Mouse (Mus musculus) cerebellum, adult (tissue): ENCODE data around the gene Sntg2.

Experiments
- ATAC-seq: cut with Nextera tagmentation; 2 replicates; pipeline ENCODE4 v1.9.2; 2017; ENCODE audit warnings: mild to moderate bottlenecking, moderate library complexity, mixed read lengths; ENCODE audit not compliant: insufficient number of reproducible peaks, low FRiP score, low TSS enrichment

The Sntg2 gene

DNA sequence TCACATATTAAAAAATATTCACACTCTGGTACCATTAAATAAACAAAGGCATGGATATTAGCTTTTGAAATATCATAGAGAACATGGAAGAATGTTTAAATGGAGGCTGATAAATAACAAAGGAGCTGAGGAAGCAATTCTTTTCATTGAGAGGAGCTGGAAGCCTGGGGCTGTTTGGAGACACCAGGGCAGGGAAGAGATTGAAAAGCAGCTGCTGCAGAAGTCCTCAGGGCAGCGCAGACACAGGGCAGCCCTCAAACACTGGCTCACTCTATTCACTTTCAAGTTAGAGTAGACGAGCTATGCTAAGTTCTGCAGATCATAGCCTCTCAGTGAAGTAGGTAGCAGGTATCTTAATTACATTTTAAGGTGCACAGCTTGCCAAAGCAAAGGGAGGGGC is 164.6 kb downstream of the Sntg2 start:
- ATAC-seq = no peak

DNA sequence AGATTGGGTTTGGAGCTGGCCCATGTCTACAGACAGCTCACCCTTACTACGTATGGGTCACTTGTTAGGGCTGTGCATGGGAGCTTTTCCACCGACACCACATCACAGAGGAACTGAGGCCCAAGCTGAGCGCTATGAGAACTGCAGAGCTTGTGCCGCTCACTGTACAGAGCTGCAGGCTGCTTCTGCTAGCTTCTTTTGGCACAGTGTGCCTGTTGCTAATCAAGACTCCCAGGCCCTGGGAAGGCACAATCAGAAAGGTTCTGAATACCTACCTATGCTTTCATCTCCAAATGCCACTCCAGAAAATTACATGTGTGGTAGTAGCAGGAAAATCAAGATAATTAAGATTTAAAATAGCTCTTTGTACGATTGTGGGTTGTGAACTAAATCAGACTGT is 165.1 kb downstream of the Sntg2 start:
- ATAC-seq = no peak

DNA sequence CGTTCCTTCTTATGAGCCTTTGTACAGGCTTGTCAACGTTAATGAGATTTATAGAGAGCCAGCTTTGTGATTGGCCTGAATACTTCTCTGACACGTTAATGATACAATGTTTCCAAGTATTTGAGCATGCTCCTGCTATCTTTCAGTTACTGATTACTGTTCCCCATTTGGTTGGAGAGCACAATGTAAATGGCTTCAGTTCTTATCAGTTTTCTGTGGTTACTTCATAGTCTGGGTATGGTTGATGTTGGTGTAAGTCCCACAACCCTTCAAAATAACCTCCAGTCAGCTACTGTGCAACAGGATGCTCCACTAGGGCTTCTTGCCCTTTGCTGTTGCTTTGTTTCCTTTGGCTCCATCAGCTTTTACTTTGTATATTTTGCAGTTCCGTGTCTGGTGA is 168.7 kb downstream of the Sntg2 start:
- ATAC-seq = no peak

DNA sequence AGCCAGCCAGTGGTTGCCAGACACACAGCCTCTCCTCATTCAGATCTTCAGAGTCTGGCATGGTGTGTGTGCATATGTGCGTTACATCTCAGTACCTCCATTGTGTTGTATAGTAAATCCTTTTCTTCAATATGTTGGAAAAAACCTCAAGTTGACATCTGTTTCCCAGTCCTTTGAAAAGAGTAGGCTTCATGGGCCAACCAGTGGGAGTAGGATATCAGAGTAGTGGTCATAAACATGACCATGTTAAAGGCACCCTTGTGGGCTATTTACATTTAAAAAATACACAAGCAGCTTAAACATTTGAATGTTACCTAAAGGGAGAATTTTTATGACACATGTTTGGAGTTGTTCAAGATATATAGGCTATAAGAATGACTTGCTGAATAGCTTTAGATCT is 170.4 kb downstream of the Sntg2 start:
- ATAC-seq = no peak

DNA sequence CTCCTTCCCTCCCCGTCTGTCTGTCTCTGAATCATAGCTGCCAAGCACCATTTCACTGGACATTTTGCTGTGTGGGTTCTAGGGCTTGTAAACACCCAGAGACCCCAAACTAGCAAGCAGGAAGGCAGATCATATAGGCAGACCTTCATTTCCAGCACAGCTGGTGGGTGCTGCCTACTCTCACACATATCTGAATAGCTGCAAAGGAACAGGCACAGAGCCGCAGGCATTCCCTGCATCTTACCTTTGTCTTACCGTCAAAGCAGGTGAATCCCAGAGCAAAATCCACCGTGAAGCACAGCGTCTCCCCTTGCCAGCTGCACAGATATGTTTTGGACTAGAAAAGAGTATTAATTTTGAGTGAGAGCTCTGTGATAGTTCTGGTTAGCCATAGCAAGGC is 172.1 kb downstream of the Sntg2 start:
- no peak for ATAC-seq

DNA sequence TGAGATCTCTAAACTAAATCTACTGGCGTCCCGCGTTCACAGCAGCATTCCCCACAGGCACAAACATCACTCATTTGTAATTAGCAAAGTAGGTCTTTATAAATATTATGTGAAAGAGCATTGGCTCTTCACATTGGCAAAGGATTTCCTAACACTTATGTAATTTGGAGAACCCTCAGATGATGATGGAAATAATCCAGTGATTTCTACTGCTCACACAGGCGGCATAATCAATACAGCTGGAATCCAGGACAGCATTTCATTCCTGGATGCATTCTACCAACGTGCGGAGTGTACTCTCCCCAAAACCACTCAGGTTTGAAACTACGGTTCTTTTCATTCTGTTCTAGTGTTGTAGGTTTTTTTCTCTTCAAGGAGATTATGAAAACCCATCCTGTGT is 172.6 kb downstream of the Sntg2 start:
- ATAC-seq = no peak

DNA sequence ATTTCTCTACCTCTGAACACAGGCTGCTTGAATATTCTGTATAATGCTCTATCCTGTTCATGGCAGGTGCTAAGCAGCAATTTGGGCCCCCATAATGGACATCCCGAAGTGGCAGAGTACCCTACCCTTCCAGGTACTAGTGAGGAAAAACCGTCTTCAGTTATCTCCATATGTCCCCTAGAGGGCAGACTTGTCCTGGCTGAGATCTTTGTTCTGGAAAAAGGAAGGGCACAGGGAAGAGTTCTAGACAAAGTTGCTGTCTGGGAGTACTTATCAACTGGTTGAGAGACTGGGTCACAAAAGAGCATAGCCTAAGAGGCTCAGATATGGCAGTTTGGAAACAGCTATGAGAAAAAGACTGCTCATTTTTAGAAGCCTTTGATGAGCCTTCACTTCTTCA is 173.4 kb downstream of the Sntg2 start:
- ATAC-seq = no peak

DNA sequence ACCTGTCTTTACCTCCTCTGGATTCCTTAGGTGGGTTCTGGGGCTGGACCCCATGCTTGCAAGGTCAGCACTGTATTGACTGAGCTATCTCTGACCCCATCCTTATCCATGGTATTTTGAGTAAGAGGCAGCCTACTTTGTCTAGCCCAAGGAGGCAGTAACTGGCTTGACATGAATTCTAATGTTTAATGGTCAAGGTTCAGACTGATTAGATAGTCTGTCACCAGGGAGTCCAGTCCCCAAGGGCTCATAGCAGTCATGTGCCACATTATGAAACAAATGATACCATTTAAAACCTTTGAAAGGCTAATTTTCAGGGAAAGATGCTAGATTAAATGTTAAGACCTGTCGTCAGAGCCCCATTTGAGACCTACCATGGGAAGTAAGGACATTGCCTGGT is 174.9 kb downstream of the Sntg2 start:
- no peak for ATAC-seq

DNA sequence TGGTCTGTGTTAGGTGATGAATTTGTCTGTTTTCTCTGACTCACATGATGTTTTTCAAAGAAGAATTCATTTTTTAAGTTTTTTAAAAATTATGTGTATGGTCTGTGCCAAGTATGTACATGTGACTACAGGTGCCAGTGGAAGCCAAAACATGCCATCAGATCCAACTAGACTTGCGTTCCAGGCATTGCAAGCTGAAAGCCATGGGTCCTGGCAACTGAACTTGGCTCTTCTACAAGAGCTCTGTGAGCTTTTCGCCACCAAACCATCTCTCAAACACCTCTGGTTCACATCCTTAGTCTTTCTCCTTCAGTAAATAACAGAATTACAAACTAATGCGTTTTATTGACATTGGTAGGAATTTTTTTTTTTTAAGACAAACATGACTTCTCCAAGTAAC is 191.5 kb downstream of the Sntg2 start:
- no peak for ATAC-seq

DNA sequence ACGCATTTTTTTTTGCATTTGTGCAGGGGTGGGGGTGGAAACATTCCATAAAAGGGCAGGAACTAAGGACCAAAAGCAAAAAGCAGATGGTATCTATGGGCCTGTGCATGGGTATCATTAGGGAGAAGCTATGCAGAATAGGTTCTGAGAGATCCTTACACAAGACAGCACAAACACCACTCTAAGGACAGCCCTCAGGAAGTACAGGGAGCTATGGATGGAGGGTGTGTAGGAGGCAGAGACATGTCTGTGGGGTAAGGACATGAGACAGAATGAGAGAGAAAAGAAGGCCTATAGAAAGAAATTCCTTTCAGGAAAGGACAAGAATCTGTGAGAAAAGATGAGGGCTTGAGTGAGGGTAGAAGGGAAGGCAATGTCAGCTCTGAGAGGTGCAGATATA is 193.6 kb downstream of the Sntg2 start:
- ATAC-seq = no peak

DNA sequence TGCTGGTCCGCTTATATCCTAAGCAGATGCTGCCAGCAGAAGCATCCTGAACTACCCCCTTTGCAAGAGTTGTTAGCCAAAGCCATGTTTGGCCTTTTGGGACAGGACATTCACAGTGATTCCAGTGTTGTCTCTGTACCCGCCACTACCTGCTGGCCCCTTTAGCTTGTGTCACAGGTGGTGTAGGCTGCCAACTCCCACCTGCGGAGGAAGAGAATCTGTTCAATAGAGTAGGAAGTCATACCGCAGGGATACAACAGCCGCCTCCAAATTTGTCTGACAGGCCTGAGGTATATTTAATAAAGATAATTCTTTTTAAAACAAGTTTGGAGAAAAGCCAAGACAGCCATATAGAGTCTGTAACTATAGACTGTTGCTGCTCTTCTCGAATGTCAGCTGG is 195.2 kb downstream of the Sntg2 start:
- ATAC-seq = no peak

DNA sequence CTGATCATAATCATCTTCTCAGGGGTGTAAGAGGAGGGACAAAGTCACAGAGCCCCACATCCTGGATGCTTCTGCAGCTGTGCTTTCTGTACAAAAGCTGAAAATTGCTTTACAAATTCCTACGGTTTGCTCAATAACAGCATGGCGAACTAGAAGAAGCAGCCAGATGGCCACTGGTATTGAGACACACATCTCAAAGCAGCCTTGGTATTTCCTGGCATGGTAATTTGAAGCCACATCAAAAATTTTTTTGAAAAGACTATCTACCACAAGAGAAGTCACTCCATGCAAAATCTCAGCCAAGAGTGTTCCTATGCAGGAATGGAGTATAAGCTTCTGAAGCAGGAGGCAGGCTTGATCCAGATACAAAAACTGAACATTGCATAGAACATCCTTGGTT is 195.6 kb downstream of the Sntg2 start:
- ATAC-seq = no peak

DNA sequence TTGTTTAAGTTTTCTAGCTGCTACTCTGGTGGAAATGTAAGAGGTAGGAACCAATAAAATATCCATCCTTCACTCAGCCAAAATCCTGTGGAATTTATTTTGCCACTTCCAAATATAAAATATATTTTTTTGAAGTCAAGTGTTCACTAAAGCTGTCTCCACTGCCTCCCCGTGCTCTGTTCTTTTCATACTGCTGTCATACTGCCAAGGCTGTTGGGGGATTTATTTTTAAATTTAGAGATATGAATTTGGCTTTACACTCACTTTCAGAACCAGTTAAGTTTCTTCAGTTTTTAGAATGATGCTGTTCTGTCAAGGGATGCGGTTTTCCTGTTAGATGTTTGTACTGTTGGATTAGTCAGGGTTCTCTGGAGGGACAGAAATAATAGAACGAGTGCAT is 204.7 kb downstream of the Sntg2 start:
- ATAC-seq = no peak

DNA sequence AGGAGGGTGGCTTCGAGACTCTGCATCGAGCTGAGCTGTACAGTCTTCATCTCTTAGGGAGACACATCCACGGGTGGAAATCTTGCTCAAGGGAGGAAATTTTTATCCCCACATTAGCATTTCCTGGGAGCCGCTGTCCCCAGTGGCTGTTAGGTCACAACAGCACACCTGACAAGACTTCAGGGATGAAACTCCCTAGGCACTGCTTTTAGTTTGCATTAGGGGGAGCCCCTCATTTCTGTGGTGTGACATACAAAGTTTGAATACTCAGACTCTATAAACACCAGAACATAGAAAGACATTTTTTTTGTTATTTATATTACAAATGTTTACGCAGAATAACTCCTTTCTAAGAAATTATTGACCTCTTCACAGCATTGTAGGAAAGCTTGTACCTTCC is 208.6 kb downstream of the Sntg2 start:
- ATAC-seq = no peak

DNA sequence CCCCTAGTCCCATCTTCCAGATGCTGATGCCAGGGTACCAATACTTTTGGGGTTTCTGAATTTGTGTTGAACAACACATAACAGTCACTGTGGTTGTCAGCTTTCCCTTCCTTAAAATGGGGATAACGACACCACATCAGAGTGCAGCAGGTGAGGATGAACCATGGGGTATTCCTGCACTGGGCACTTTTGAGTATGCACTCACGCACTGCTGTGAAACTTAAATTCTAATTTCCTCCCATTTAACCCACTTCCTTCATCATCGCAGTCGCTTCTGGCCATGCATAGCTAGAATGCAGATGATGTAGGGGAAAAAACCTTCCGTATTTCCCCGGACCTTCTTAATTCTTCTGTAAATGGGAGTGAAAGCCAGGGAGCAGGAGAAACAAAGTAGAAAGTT is 209.2 kb downstream of the Sntg2 start:
- no peak for ATAC-seq

DNA sequence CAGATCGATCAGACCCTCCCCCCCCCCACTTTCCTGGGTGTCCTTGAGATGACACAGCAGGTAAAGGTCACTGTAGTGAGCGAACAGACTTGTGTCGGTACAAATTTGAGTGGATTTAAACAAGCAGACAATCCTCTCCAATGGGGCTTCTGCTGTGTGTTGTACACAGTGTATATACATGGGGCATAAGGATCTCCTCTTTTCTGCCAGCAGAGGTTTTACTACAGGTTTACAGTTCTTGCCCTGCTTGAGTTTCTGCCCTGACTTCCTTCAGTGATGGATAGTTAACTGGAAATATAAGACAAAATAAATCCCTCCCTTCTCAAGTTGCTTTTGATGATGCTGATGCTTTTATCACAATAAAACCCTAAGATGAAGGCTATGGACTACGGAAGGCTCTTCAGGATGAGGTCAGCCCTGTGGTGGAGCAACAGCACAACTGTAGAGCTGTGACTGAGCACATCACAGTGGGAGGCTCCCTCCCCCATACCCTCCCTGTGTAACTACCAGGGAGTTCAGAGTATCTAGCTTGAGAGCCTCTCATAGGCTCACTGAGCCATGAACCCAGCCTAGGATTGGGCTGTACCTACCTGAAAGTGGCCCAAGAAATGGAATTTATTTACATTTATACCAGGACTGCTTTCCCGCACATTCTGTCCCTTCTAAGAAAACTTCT is 211.3 kb downstream of the Sntg2 start:
- no peak for ATAC-seq

DNA sequence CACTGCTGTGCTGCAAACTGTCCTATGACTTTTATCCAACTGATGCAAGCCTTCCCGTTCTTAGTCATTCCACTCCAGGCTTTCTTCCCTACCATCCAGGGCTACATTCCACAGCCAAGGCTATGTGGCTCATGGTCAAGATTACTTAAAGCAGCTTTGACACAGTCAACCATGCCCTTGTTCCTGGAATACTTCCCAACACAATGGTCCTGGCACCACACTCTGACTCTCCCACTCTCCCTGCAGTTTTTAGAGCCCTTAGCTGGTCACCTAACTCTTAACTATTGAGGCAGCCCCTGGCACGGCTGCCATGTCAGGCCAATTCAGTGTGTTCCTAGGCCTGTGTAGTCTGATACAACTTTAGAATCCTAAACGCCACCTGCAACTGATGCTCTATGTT is 212.7 kb downstream of the Sntg2 start:
- ATAC-seq = no peak

DNA sequence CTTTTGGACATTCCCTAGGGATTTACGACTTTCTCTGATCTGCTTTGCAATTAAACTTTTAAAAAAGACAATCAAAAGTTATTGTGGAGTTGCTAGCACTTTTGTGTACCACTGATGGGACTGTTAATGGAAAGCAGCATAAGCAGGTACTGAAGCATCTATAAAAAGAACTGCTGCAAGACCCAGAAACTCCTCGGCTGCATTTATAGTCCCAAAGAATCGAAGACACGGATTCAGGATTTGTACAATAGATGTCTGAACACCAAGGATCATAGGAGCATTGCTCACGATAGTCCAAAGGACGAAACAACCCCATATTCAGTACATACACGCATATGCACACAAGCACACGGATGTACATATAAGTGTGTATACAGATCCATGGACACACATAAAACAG is 213.4 kb downstream of the Sntg2 start:
- ATAC-seq = no peak

DNA sequence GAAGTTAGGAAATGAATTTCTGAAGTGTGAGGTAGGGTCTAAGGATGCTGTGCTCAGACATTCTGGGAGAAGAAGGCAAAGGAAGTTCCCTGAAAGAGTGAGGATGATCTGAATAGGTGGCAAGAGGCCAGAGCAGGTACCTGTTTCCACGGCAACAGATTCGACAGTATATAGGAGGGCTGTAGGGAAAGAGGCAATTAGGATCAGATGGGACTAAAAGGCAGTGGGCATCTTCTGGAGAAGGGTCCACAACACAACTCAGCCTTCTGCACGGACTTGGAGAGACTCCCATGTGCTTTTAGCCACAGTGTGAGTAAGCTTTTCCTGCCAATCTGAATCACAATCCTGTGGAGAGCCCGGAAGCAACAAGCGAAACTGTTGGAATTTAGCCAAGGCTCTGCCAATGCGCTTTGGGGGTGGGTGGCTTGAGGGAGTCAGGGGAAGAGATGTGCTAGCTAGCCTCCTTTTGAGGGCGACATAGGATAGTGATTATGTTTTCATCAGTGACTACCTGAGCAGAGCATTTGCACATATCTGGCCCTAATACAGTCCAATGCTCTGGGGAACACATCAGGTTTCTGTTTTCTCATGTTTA is 219.0 kb downstream of the Sntg2 start:
- no peak for ATAC-seq

DNA sequence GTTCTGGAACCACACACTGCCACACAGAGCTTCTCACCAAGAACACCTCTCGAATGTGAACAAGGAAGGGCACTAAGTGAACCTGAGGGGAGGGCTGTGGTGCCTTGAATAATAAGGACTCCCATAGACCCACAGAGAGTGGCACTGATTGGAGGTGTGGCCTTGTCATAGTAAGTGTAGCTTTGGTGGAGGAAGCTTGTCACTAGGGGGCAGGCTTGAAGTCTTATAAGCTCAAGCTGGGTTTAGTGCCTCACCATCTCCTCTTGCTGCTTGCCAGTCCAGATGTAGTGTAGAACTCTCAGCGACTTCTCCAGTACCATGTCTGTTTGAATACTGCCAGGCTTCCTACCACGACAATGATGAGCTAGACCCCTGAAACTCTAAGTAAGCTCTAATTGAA is 231.1 kb downstream of the Sntg2 start:
- no peak for ATAC-seq

DNA sequence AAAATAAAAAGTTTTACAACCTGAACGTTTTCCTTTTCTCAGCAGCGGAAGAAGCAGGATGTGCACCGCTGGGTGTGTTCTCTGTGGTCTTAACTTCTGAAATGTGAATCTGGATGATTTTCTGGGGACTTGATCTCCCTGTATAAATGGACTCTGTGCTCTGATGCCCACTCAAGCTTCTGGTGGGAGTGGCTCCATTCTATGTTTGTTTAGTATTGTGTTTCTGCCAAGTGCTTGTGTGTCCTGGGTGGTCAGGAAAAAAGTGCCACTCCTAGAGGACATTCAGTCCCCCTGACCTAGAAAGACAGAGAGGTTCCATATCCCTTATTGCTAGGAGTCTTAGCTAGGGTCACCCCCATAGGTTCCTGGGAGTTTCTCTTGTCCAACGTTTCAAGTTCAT is 240.7 kb downstream of the Sntg2 start, which contains the start of gene Tpo:
Gene Tpo, minus strand, starts transcription at position 101 of the 400 bp plus-strand sequence.
- no peak for ATAC-seq

DNA sequence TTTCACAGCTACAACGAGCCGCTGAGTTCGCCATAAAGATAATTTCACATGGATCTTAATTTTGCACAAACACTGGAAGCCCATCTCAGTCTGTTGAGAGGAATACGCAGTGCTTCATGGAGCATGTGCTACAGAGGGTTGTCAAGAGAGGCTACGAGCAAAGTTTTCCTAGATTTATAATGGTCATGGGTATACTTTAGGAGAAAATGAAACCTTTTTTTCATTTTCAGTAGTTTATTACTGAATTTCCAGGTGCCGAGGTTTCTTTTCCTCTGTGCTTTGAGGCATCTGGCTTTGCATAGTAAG is 243.8 kb downstream of the Sntg2 start:
- no peak for ATAC-seq
